Mouse (Mus musculus) cerebellum, postnatal 25 days (tissue): ENCODE data around the gene Tuba1a.
"Not testable (repeated sequence)": the region's sequence is repeated elsewhere in the genome, so short reads cannot be mapped to it uniquely, and the experiment has no call there.

Source experiments
- DNase-seq, 2 experiments: peaks; one replicate each; pipeline ENCODE4 v3.0.0; 2021; ENCODE audit warnings: mixed read lengths in 2 of 2

Tuba1a gene

GRCm38 (mm10) chr15:98923031-98923537 lies 30.4 kb downstream of the Tuba1a start:
- no peak for DNase-seq

GRCm38 (mm10) chr15:98922581-98922980 lies 30.9 kb downstream of the Tuba1a start:
- no peak for DNase-seq

GRCm38 (mm10) chr15:98921510-98921909 lies 32.0 kb downstream of the Tuba1a start:
- DNase-seq, result no peak

GRCm38 (mm10) chr15:98918499-98918895 lies 35.0 kb downstream of the Tuba1a start:
- not testable (repeated sequence) for DNase-seq

GRCm38 (mm10) chr15:98917538-98918498 lies 35.7 kb downstream of the Tuba1a start, which contains the start of gene Lmbr1l:
Gene Lmbr1l (minus strand): TSS chr15:98918231.
- peak; percentile 99 for DNase-seq

GRCm38 (mm10) chr15:98917091-98917490 lies 36.4 kb downstream of the Tuba1a start:
- DNase-seq, result peak; percentile 30 to 40

GRCm38 (mm10) chr15:98916016-98916415 lies 37.5 kb downstream of the Tuba1a start:
- DNase-seq, result no peak

GRCm38 (mm10) chr15:98914903-98915302 lies 38.6 kb downstream of the Tuba1a start:
- no peak for DNase-seq

GRCm38 (mm10) chr15:98904692-98905091 lies 48.8 kb downstream of the Tuba1a start:
- peak in 1 of 2 experiments; percentile 67 for DNase-seq

- DNase-seq, result no peak
These were observed 50.9 kb downstream of the Tuba1a start for GRCm38 (mm10) chr15:98902600-98902999.

- DNase-seq, result no peak
These were observed 52.0 kb downstream of the Tuba1a start for GRCm38 (mm10) chr15:98901530-98901929.
